Mouse (Mus musculus) bone marrow macrophage, adult 2 months (primary cell): ENCODE data around the gene Padi6. TPM values are rescaled to one million over a fixed set of nuclear protein-coding genes. Genes with fewer than 3 reads are reported as not detected.

Experiments
- H3K27ac ChIP-seq: 2 replicates; pipeline ENCODE4 v1.5.1; 2012; ENCODE audit warnings: low read depth, low read length; ENCODE audit not compliant: insufficient read depth
- H3K4me1 ChIP-seq: 2 replicates; pipeline ENCODE4 v1.6.1; 2012; ENCODE audit warnings: low read length; ENCODE audit not compliant: control insufficient read depth, insufficient read depth
- H3K4me3 ChIP-seq: 2 replicates; pipeline ENCODE4 v1.5.1; 2012; ENCODE audit warnings: mild to moderate bottlenecking, low read length, moderate library complexity; ENCODE audit not compliant: insufficient read depth
- CTCF ChIP-seq: IDR thresholded peaks from 2 replicates; pipeline ENCODE4 v1.5.1; 2012; ENCODE audit warnings: low read depth, mild to moderate bottlenecking, low read length, moderate library complexity
- POLR2A ChIP-seq: IDR thresholded peaks from 2 replicates; pipeline ENCODE4 v1.6.1; 2012; ENCODE audit warnings: mild to moderate bottlenecking, low read depth, low read length, borderline replicate concordance
- polyA plus RNA-seq: library from polyadenylated mRNA; stranded (reverse); fragments of >200 nt; gene quantifications from 2 replicates; pipeline ENCODE4 v1.2.4, GENCODE M21; 2012; ENCODE audit not compliant: missing spikeins, insufficient read depth, insufficient read length

Padi6 gene
- polyA plus RNA-seq, 1 experiment: not detected

DNA sequence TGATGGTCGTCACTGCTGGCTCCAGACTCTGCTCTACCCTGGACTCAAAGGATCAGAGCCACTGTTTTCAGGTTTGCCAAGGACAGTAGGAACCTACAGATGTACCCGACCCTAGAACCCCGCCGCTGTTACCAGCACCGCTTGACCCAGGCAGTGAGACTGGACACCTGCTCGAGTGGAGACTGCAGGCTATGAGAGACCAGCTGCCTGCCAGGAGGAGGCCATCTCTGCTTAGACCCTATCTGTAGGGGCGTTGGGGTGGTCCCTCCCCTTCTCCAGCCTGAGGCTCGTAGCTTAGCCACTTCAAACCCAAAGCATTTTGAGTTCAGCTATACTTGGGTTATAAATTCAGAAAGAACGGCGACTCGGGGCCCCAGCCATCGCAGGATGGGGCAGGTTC is 15.5 kb downstream of the Padi6 start:
- TF ChIP-seq POLR2A: no peak
- TF ChIP-seq CTCF: no peak
- H3K4me1 ChIP-seq: no peaks in the 10 kb centered on the region
- H3K27ac ChIP-seq: no peak overlapping the region
- no peak overlapping the region for H3K4me3 ChIP-seq

DNA sequence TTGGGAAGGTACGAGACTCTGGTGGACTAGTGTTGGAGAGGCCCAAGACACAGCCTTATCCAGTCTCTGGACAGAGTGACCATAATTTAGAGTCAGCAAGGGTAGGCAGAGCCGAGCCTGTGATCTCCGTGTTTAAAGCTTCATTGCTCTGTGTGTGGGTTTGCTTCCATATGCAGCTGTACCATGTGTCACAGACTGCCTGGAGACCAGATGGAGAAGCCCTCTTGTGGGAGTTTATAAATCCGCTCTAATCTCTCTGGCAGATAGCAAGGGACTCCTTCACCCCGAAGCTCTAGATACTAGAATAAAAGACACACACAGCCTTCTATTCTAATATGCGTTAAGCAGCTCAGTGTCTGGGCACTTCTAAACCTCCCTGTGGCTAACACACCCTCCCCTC is 17.7 kb downstream of the Padi6 start:
- TF ChIP-seq CTCF (no peak), POLR2A (no peak)
- Histone ChIP-seq H3K4me3 (no peak overlapping the region), H3K4me1 (no peaks in the 10 kb centered on the region), H3K27ac (no peak overlapping the region)

DNA sequence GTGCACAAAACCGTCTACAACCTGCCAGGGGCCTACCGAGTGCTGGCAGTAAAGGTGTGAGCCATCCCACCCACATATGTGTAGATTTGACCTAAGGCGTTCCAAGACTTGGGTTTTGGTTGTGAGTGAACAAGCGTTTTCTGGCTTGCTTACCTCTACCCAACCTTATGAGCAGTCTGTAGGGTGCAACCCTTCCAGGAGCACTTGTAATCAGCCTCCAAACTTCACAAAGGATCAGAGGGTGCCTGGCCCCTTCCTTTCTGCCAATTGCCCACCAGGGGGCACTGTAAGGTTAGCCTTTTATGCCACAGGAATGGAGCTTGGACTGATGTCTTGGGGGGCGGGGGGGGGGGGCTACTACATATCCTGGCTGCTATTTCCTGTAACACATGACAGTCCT is 18.6 kb downstream of the Padi6 start:
- Histone ChIP-seq H3K4me3 (no peak overlapping the region), H3K4me1 (no peaks in the 10 kb centered on the region), H3K27ac (no peak overlapping the region)
- peak; percentile 63 for TF ChIP-seq CTCF
- TF ChIP-seq POLR2A: no peak

DNA sequence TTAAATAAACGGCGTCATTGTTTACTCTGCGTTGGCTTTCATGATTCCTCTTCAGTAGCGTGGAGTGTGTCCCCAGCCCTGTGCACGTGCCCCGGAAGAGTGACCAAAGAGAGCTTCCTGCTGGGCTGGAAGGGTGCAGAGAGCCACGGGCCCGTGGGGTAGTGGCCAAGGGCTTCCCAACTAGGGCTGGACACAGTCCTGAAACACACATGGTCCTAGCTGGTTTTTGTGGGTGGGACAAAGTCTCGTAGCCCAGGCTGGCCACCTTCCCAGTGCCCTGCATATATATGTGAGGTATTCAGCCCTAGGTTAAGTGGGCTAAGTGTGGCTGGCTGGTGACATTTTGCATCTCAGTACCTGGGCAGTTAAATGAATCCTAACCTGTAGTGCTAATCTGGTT is 19.3 kb downstream of the Padi6 start:
- no peak for TF ChIP-seq POLR2A
- TF ChIP-seq CTCF: no peak
- Histone ChIP-seq H3K4me1 (no peaks in the 10 kb centered on the region), H3K4me3 (no peak overlapping the region), H3K27ac (no peak overlapping the region)

DNA sequence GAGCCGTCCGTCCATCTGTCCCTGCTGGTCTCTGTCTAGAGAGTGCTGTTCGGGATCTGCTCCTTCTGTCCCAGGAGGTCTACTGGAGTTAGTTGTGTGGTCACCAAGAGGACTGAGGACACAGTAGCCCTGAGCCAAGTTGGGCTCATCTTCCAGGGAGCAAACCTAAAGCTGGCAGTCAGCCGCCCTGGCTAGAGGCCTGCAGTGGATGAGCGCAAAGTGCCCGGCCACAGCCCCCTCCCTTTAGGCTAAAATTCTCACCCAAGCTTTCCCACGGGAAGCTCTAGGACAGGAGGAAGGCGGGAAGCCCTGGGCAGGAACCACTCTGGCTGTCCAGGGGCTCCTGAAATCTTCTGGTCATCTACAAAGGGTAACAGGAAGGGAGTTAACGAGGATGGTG is 19.7 kb downstream of the Padi6 start:
- TF ChIP-seq CTCF (no peak), POLR2A (no peak)
- Histone ChIP-seq H3K4me1 (no peaks in the 10 kb centered on the region), H3K4me3 (no peak overlapping the region), H3K27ac (no peak overlapping the region)

DNA sequence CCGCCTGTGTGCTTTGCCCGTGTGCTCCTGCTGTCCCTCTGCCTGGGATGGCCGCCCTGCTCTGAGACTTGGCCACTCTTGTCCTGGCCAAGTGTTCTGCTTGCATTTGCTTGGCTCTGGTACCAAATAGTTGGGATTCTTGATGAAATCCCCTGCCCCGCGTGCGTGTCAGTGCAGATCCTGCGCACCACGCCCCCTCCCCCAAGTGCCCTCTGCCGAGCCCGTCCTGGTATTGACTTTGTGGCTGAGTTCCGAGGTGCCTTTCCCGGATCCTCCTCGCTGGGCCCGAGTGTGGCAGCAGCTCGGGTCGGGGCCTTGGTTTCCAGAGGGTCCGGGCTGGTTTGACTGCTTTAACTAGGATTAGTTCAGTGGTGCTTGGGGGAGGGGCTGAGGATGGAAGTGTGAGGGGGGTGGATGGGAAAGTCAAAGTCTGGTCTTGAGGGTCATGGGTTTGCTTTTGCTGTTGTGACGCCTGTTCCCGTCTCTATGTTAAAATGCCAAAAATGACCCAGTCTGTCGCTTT is 20.4 kb downstream of the Padi6 start:
- H3K27ac ChIP-seq: no peak overlapping the region
- H3K4me3 ChIP-seq: no peak overlapping the region
- H3K4me1 ChIP-seq: no peaks in the 10 kb centered on the region
- TF ChIP-seq CTCF: no peak
- no peak for TF ChIP-seq POLR2A

DNA sequence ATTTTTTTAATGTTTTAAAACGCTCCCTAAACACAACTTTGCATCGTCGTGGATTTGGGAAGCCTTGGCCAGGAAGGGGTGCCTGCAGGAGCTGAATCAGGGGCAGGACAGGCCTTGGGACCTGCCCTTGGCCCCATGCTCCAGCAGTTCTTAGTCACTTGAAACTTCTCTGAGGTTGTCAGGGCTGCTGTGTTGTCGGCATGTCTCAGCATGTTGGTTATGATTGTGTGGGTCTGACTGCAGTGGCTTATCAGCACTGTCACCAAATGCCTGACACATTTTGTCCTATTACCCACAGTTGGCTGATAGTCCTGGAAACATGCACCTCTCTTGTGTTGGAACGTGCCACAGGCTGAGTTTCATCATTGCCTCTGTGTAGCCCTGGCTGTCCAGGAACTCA is 22.4 kb downstream of the Padi6 start:
- H3K27ac ChIP-seq: no peak overlapping the region
- H3K4me3 ChIP-seq: no peak overlapping the region
- H3K4me1 ChIP-seq: no peaks in the 10 kb centered on the region
- no peak for TF ChIP-seq CTCF
- no peak for TF ChIP-seq POLR2A

DNA sequence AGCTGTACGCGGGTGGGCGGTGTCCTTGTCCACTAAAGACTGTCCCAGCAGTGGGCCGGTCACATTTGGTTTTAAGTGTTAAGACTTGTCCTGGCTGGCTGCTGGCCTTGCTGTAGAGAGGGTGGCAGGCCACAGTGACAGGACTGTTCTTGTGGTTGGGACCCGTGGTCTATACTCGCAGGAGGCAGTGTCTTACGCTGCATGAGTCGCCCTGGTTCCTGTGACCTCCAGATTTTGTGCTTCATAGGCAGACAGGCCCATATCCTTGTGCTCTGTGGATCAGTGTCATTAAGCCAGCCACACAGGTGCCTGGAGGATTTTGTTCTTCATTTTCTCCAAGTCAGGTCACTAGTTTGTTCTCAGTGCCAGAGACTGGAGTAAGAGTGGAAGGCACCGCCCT is 24.0 kb downstream of the Padi6 start:
- TF ChIP-seq POLR2A (no peak), CTCF (no peak)
- H3K4me1 ChIP-seq: peaks cover 2% of the 10 kb centered on the region; the same call in 1 of the 2 replicates
- H3K4me3 ChIP-seq: no peak overlapping the region
- H3K27ac ChIP-seq: no peak overlapping the region

DNA sequence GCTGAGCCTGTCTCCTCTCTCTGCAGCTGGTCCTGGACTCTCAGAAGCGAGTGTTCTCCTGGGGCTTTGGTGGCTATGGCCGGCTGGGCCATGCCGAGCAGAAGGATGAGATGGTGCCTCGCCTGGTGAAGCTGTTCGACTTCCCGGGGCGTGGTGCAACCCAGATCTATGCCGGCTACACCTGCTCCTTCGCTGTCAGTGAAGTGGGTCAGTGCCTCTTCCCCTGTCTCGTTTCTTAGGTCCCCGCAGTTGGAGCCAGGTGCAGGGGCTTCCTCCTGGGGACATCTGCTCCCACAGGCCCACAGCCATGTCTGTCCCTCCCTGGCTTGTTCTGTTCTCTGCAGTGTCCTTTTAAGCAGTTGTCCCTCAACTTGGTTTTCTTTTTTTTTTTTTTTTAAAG is 25.4 kb downstream of the Padi6 start:
- Histone ChIP-seq H3K4me1 (peaks cover 4% of the 10 kb centered on the region; the same call in 1 of the 2 replicates), H3K27ac (no peak overlapping the region), H3K4me3 (no peak overlapping the region)
- no peak for TF ChIP-seq POLR2A
- no peak for TF ChIP-seq CTCF

DNA sequence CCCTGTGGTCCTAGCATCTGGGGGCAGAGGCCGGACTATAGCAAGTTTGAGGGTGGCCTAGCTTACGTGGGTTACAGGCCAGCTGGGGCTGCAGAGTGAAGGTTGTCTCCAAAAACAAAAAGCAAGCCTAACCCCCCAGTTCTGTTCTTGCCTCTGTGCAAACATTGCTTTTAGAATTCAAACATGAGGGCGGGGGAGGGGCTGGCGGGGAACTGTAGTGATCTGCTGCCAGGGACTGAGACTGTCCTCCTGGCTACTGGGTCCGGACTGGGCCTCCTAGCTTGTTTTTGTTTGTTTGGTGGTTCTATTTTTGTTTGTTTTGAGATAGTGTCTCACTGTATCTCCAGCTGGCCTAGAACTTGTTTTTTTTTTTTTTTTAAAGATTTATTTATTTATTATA is 27.9 kb downstream of the Padi6 start:
- H3K4me3 ChIP-seq: no peak overlapping the region
- TF ChIP-seq CTCF (no peak), POLR2A (no peak)
- no peak overlapping the region for H3K27ac ChIP-seq
- H3K4me1 ChIP-seq: peaks cover 4% of the 10 kb centered on the region; the same call in 1 of the 2 replicates

DNA sequence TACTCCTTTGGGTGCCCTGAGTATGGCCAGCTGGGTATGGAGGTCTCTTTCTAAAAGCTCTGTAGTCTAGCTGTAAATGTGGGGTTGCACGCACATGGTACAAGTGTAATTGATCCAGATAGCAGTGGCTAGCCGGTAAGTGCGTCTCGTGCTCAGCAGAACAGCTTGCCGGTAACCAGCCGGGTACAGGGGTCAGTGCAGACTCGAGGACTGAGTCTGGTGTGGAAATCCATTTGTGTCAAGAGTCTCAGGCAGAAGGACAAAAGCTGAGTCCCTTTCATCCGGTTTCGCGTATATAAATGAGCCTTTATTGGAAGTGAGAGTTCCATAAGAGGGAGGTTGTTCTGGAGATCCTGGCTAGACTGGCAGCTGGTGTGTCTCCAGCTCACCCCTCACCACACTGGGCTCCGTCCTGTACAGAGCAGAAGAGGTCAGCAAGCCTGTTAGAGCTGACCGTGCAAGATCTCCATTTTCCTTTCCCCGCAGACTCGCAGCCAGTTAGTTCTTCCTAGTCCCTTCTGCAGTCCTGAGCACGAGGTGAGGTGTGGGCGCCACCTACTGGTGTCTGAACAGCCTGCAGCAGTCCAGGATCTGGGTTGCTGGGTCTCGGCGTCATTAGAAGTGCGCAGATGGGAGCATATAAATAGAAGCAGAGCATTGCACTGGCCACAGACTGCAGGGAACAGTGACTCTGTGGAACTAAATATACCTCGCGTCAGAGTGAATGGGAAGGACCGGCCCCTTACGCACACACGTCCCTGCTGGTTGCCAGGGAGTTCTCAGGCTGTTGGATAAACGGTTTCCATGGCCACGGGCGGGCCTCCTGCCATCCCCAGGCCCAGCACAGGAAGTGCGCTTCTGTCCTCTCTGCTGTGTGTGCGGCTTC is 28.7 kb downstream of the Padi6 start:
- TF ChIP-seq CTCF (peak; percentile 51), POLR2A (no peak)
- Histone ChIP-seq H3K4me1 (peaks cover 4% of the 10 kb centered on the region; the same call in 1 of the 2 replicates), H3K4me3 (no peak overlapping the region), H3K27ac (peak overlapping the region; percentile 35; the same call in 1 of the 2 replicates)
